Mouse (Mus musculus) liver, embryonic 11.5 days (tissue): ENCODE data around the gene Smyd3. TPM values are rescaled to one million over a fixed set of nuclear protein-coding genes. Genes with fewer than 3 reads are reported as not detected.

Experiments used
- ATAC-seq: fragments of 200-750 bp; cut with Nextera tagmentation; replicated peaks from 2 replicates; pipeline ENCODE4 v1.8.0; 2017; ENCODE audit warnings: moderate number of reproducible peaks, mild to moderate bottlenecking, moderate TSS enrichment, moderate library complexity; ENCODE audit not compliant: low FRiP score
- DNase-seq: peaks from one replicate; pipeline ENCODE4 v3.0.0-alpha.2; 2017; ENCODE audit warnings: low spot score
- H3K27ac ChIP-seq: fragments of 300-500 bp; sonication (generic); 2 replicates; pipeline ENCODE4 v1.5.1; 2014; ENCODE audit warnings: mild to moderate bottlenecking, low read depth, low read length, control low read depth
- H3K27me3 ChIP-seq: fragments of 300-500 bp; sonication (generic); replicated peaks from 2 replicates; pipeline ENCODE4 v1.6.1; 2014; ENCODE audit warnings: low read length, mixed read lengths; ENCODE audit not compliant: control insufficient read depth, insufficient read depth
- H3K36me3 ChIP-seq: fragments of 300-500 bp; sonication (generic); 2 replicates; pipeline ENCODE4 v1.6.1; 2014; ENCODE audit warnings: mild to moderate bottlenecking, low read length, moderate library complexity, mixed read lengths; ENCODE audit not compliant: control insufficient read depth, insufficient read depth
- H3K4me1 ChIP-seq: fragments of 300-500 bp; sonication (generic); replicated peaks from 2 replicates; pipeline ENCODE4 v1.6.1; 2014; ENCODE audit warnings: low read length, mixed read lengths; ENCODE audit not compliant: control insufficient read depth, insufficient read depth
- H3K4me2 ChIP-seq: fragments of 300-500 bp; sonication (generic); 2 replicates; pipeline ENCODE4 v1.6.1; 2014; ENCODE audit warnings: mild to moderate bottlenecking, control low read depth, moderate library complexity
- H3K4me3 ChIP-seq: fragments of 300-500 bp; sonication (generic); 2 replicates; pipeline ENCODE4 v1.5.1; 2014; ENCODE audit warnings: low read depth, low read length, control low read depth
- H3K9ac ChIP-seq: fragments of 300-500 bp; sonication (generic); 2 replicates; pipeline ENCODE4 v1.6.1; 2014; ENCODE audit warnings: low read depth, low read length, control low read depth
- H3K9me3 ChIP-seq: fragments of 300-500 bp; sonication (generic); 2 replicates; pipeline ENCODE4 v1.6.1; 2016; ENCODE audit warnings: low read length, inconsistent platforms, mixed read lengths; ENCODE audit not compliant: control insufficient read depth
- WGBS: fragments of 180-500 bp; shearing (Covaris S2); extraction: QIAGEN DNeasy Blood & Tissue Kit; methylation state at CpG from one replicate; pipeline ENCODE4 v1.1.7; 2014; 5-methylcytosine and 5-hydroxymethylcytosine counted together
- polyA plus RNA-seq: library from polyadenylated mRNA; unstranded; fragments of >200 nt; fragmentation: Nextera tagmentation; extraction: Ambion mirVana; gene quantifications from 2 replicates; pipeline ENCODE4 v1.2.1, GENCODE M21; 2014

Gene Smyd3
- polyA plus RNA-seq, 1 experiment from 2014 or later = 17.3 TPM

- ATAC-seq = no peak
Measured at GRCm38 (mm10) chr1:178991045-178991444, 526.8 kb downstream of the Smyd3 start.

GRCm38 (mm10) chr1:178989485-178989884, 528.4 kb downstream of the Smyd3 start:
- Histone ChIP-seq H3K27ac (no peak overlapping the region), H3K9me3 (no peaks in the 10 kb centered on the region), H3K4me1 (no peaks in the 10 kb centered on the region), H3K4me3 (no peak overlapping the region), H3K36me3 (no peaks in the 10 kb centered on the region), H3K27me3 (no peaks in the 10 kb centered on the region), H3K4me2 (no peak overlapping the region), H3K9ac (no peak overlapping the region)
- ATAC-seq (no peak), DNase-seq (no peak)
- 76% methylated on average over 4 of the region's 4 CpGs for WGBS

More at GRCm38 (mm10) chr1:178991045-178991444, 526.8 kb downstream of the Smyd3 start:
- Histone ChIP-seq H3K9me3 (no peaks in the 10 kb centered on the region), H3K4me3 (no peak overlapping the region), H3K9ac (no peak overlapping the region), H3K4me2 (no peak overlapping the region), H3K27ac (no peak overlapping the region), H3K27me3 (no peaks in the 10 kb centered on the region), H3K36me3 (no peaks in the 10 kb centered on the region), H3K4me1 (no peaks in the 10 kb centered on the region)
- 78% methylated on average over 6 of the region's 6 CpGs for WGBS
- DNase-seq = no peak

GRCm38 (mm10) chr1:178988176-178988575, 529.7 kb downstream of the Smyd3 start:
- no peak for DNase-seq
- no peak for ATAC-seq
- H3K4me3 ChIP-seq = no peak overlapping the region
- H3K9me3 ChIP-seq = no peaks in the 10 kb centered on the region
- no peaks in the 10 kb centered on the region for H3K4me1 ChIP-seq
- H3K36me3 ChIP-seq = no peaks in the 10 kb centered on the region
- H3K27ac ChIP-seq = no peak overlapping the region
- no peaks in the 10 kb centered on the region for H3K27me3 ChIP-seq
- H3K9ac ChIP-seq = no peak overlapping the region
- WGBS = 64% methylated on average over 1 of the region's 1 CpGs
- H3K4me2 ChIP-seq = no peak overlapping the region

GRCm38 (mm10) chr1:178981641-178982040, 536.2 kb downstream of the Smyd3 start:
- no peak overlapping the region for H3K4me2 ChIP-seq
- H3K9ac ChIP-seq = no peak overlapping the region
- no peaks in the 10 kb centered on the region for H3K4me1 ChIP-seq
- H3K27ac ChIP-seq = no peak overlapping the region
- no peaks in the 10 kb centered on the region for H3K36me3 ChIP-seq
- H3K9me3 ChIP-seq = no peaks in the 10 kb centered on the region
- WGBS = 70% methylated on average over 5 of the region's 5 CpGs
- H3K4me3 ChIP-seq = no peak overlapping the region
- DNase-seq (no peak), ATAC-seq (no peak)
- no peaks in the 10 kb centered on the region for H3K27me3 ChIP-seq

- Histone ChIP-seq H3K27ac (no peak overlapping the region), H3K9ac (no peak overlapping the region), H3K36me3 (no peaks in the 10 kb centered on the region), H3K27me3 (no peaks in the 10 kb centered on the region), H3K9me3 (no peaks in the 10 kb centered on the region), H3K4me2 (no peak overlapping the region), H3K4me3 (no peak overlapping the region), H3K4me1 (no peaks in the 10 kb centered on the region)
- DNase-seq (no peak), ATAC-seq (no peak)
Measured at GRCm38 (mm10) chr1:178980185-178980584, 537.7 kb downstream of the Smyd3 start.

- Histone ChIP-seq H3K9ac (no peak overlapping the region), H3K4me2 (no peak overlapping the region), H3K27me3 (no peaks in the 10 kb centered on the region), H3K4me1 (no peaks in the 10 kb centered on the region), H3K27ac (no peak overlapping the region), H3K9me3 (no peaks in the 10 kb centered on the region), H3K36me3 (no peaks in the 10 kb centered on the region), H3K4me3 (no peak overlapping the region)
- WGBS = 60% methylated on average over 8 of the region's 8 CpGs
- no peak for ATAC-seq
- DNase-seq = no peak
Measured at GRCm38 (mm10) chr1:178978617-178979245, 539.1 kb downstream of the Smyd3 start.

GRCm38 (mm10) chr1:178972055-178972454, 545.8 kb downstream of the Smyd3 start:
- no peak overlapping the region for H3K4me2 ChIP-seq
- no peak overlapping the region for H3K4me3 ChIP-seq
- no peaks in the 10 kb centered on the region for H3K27me3 ChIP-seq
- DNase-seq = no peak
- H3K27ac ChIP-seq = no peak overlapping the region
- no peaks in the 10 kb centered on the region for H3K36me3 ChIP-seq
- ATAC-seq = no peak
- 84% methylated on average over 10 of the region's 10 CpGs for WGBS
- H3K9me3 ChIP-seq = no peaks in the 10 kb centered on the region
- no peak overlapping the region for H3K9ac ChIP-seq
- no peaks in the 10 kb centered on the region for H3K4me1 ChIP-seq

GRCm38 (mm10) chr1:178961661-178962060, 556.2 kb downstream of the Smyd3 start:
- Histone ChIP-seq H3K27me3 (no peaks in the 10 kb centered on the region), H3K27ac (no peak overlapping the region), H3K36me3 (no peaks in the 10 kb centered on the region), H3K4me1 (no peaks in the 10 kb centered on the region), H3K9me3 (no peaks in the 10 kb centered on the region), H3K9ac (no peak overlapping the region), H3K4me3 (no peak overlapping the region), H3K4me2 (no peak overlapping the region)
- WGBS = 75% methylated on average over 9 of the region's 9 CpGs
- DNase-seq (no peak), ATAC-seq (no peak)

GRCm38 (mm10) chr1:178960015-178960559, 557.8 kb downstream of the Smyd3 start:
- no peak overlapping the region for H3K4me3 ChIP-seq
- no peak overlapping the region for H3K27ac ChIP-seq
- 45% methylated on average over 7 of the region's 7 CpGs for WGBS
- no peaks in the 10 kb centered on the region for H3K4me1 ChIP-seq
- no peaks in the 10 kb centered on the region for H3K36me3 ChIP-seq
- ATAC-seq = no peak
- no peak overlapping the region for H3K4me2 ChIP-seq
- DNase-seq = peak; percentile 62
- no peaks in the 10 kb centered on the region for H3K27me3 ChIP-seq
- H3K9me3 ChIP-seq = no peaks in the 10 kb centered on the region
- H3K9ac ChIP-seq = no peak overlapping the region
